Mouse (Mus musculus) kidney, adult 8-10 months (tissue): Measurements from ENCODE around the gene Kbtbd8.

Experiments
- DNase-seq, 2 experiments: peaks; one replicate each; pipeline ENCODE4 v3.0.0; 2022

The Kbtbd8 gene

DNA sequence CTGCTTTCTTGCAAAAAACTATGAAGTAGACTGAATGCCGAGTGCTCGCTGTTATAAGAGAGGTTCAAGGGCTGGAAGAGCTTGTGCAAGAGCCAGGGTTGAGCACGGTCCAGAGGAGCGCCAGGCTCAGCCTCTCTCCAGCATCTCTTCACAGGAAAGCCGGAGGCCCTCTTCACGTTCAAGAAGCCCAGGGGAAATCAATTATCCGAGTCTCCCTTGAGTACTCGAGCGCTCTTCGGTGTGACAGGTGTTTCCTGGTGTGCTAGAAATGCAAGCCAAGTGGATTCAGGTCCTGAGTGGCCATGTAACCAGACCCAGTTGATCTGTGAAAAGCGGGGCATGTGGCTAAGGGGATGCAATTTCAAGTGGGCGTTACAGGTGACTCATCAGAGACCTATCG, at the start of gene Kbtbd8:
TSS of gene Kbtbd8 (plus strand) at position 295 of the 400 bp plus-strand sequence.
- DNase-seq, result peak; percentile 7 to 11

DNA sequence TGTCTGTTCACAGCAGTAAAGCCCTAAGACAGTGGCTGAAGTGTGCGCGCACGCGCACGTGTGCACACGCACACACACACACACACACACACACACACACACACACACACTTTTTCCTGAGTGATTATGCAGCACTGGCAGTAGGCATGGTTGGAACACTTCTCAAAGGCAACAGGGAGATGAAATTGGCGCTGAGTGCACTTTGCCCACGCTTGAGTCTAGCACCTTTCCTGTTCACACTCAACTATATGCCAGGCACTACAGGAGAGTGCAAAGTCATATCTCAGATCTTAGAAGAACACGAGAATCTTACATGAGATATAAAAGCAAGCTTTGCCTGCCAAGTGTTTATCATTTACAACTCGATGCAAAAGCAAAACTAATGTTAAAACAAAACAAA, 47.3 kb upstream of the Kbtbd8 start:
- DNase-seq, result no peak

DNA sequence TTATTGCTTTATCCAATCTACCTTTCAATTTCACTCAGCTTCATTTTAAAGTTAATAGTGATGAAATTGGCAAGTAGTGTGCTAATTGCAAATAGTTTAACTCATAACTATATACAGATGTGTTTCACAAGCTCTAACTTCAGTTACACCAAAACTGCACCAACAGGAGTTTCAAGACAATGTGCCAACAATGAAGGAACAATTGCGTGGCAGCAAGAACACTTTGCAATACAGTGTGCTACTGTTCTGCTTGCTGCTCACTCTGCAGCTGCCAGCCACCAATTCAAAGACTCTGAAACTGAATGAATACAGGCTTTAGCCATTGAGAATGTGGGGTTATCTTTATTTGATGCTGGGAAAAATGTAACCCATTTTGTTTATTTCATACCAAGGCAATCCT, 31.8 kb upstream of the Kbtbd8 start:
- DNase-seq, result no peak

DNA sequence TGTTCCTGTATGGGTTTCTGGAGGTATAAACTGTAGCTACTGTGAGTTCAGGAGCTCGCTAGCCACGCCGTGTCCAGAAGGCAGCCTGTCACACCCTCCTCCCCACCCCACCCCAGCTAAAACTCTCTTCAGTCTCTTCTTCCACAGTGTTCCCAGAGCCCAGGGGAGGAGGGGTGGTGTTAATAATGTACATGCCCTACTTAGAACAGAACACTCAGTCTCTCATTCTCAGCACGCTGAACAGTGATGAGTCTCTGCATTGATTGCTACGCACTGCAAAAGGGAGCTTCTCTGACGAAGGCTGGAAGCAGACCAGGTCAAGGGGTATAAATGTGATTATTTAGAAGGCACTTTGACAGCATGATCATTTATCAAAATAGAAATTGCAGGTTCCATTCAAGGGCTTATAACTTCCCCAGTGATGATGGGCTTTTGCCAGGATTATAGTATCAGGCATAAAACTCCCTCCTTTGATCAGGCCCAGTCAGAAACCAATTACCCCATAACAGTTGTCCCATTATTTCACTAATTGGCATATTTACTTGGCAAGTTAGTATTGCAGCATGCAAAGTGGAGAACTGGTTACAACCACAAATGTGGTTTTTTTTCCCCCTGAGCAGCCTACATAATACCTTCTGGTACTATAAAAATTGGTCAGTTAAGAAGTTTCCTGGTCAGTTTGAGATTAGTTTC, 29.7 kb upstream of the Kbtbd8 start:
- DNase-seq, result no peak

DNA sequence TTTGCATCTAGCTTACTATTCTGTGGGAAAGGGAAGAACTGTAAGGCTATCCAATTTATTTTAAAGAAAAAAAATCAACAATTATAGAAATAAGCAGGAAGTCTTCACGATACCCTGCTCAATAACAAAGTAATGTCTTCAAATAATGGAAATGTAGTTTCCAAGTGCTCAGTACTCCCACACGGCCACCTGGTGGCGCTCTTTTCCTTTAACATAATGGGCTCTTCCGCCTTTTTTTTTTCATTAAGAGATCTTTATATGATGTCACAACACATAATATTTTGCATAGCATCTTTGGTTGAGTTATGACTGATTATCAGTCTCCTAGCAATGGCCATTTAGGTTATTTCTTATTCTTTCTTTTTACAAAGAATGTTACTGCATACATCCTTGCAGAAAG, 29.0 kb upstream of the Kbtbd8 start:
- no peak for DNase-seq

DNA sequence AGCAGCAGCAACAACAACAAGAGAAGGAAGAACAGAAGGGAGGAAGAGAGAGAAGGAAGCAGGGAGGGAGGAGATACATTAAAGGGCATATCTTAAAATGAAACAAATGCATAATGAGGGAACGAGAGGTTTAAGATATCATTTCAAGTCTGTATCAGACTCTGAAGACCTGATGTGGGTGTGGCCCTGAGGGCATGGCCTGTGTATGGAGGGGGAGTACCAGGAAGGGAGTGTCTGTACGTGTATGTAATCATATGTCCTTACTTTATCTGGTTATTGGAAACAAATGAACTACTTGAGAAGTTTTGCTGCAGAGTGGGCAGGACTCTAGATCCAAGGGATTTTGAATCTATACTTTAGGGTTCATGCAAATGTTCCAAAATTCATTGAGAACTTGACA, 22.3 kb upstream of the Kbtbd8 start:
- no peak for DNase-seq

DNA sequence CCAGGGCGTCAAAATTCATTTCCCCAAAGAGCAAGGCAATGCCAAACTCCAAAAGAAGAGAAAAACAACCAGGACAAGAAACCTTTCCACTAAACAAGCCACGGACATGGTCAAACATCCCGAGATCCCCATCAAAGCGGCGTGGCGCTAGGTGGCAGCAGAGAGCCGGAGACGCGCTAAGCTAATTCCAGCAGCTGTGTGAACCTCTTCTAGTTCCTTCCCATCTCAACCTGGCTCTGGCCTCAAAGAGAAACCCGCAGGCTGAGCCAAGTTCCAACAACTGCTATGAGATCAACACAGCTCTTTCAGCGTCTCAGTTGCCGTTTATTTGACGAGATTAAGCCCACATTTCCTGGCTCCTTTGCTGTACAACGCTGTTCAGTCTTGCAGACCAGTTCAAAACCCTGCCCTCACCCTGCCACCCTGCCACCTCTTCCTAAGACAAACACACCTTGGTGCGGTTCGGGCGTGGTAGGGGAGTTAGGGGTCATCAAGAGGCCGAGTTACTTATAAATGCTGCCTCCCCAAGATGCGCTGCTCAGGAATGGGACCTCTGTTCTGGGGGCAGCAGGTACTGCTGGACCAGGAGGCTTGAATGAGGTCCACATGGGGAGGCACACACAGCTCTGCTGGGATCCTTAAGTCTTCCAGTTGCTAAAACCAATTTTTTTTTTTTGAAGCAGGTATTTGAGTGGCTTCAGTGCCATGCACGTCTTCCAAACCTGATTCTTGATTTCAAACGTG, 18.5 kb upstream of the Kbtbd8 start:
- DNase-seq, result peak; percentile 56 to 83

DNA sequence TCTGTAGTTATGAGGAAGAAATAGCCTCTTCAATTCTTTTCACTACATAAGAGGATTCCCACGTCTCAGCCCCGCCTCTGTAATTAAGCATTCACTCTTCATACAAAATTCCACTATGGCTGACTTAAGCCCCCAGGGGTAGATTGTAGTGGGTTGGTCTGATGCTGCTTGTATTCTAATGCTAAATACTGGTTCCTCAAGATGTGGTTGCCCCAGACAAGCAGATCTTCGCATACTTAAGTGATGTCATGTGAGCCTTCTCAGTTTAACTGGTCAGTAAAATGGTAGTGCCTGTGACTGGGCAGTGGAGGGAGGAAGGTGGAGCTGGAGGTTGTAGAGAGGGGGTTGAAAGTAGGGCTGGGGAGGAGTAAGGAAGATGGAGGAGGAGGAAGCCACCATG, 13.3 kb upstream of the Kbtbd8 start:
- no peak for DNase-seq

DNA sequence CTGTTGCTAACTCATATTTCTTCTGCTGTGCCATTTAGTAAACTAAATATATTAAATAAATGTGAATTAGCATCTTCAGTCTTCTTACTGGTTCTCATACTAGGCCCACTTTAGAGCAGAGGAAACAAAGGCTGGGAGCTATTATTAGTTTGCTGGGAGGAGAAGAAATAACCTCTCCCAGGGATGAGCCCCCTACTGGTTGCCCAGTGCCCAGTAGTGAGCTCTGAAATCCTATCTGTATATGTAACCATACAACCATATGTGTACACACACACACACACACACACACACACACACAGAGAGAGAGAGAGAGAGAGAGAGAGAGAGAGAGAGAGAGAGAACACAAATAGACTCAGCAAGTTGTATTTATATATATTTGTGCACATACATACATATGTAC, 8.6 kb upstream of the Kbtbd8 start:
- DNase-seq, result no peak

DNA sequence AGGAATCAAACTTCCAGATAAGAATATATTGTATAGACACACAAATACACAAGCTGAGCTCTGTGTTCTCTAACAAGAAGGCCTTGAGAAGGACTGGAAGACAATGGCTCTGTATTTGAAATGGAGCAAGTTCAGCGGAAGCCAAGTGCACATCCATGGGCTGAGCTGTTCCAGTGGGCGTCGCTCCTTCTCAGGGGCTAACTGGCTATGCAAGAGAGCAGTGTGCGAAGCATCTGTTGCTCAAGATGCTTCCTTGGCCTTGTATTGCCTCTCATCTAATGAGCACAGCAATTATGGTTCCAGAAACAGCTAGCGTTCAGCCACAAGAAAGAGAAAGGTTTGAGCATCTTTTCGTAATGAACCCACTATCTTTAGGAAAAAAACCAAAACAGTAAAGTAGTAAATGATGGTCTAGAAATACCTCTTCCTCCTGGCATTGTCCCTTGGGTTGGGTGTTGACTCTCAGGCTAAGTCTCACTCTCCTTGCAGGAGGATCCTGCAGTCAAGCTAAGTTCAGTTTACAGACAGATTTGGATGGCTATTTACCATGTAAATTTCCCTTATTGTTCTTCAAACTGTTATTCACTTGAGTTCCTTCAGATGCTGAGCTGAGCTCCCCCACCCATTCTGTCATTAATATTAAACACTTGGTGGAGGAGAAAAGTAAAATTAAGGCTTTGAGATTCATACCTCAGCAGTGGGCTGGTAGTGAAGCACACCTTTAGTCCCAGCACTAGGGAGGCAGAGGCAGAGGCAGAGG, 7.2 kb upstream of the Kbtbd8 start:
- DNase-seq, result no peak

DNA sequence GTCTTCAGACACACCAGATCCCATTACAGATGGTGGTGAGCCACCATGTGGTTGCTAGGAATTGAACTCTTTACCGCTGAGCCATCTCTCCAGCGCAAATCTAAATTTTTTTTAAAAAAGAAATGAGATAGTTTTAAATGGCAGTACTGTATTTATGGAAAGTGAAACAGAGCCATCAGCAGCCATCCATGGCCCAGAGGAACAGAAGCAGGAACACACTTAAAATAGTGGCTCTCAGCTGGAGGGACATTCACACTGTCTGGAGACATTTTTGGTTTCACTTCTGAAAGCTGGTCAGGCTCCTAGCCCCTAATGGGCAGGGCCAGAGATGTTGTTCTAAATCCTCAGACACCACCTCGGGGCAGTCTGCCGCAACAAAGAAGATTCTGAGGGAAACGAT, 5.0 kb upstream of the Kbtbd8 start:
- no peak for DNase-seq

DNA sequence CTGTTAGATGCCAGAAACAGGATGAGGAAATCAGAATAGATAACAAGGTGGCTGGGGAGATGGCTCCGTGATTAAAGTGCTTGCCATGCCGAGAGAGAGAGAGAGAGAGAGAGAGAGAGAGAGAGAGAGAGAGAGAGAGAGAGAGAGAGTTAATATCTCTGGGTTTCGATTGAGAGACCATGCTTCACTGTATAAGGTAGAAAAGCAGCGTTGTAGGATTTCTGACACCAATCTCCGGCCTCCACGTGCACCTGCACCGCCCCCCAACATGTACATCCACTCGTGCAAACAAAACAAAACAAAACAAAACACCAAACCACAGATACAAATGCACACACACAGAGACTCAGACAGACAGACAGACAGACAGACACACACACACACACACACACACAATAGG, 527 bp upstream of the Kbtbd8 start:
- DNase-seq, result no peak

DNA sequence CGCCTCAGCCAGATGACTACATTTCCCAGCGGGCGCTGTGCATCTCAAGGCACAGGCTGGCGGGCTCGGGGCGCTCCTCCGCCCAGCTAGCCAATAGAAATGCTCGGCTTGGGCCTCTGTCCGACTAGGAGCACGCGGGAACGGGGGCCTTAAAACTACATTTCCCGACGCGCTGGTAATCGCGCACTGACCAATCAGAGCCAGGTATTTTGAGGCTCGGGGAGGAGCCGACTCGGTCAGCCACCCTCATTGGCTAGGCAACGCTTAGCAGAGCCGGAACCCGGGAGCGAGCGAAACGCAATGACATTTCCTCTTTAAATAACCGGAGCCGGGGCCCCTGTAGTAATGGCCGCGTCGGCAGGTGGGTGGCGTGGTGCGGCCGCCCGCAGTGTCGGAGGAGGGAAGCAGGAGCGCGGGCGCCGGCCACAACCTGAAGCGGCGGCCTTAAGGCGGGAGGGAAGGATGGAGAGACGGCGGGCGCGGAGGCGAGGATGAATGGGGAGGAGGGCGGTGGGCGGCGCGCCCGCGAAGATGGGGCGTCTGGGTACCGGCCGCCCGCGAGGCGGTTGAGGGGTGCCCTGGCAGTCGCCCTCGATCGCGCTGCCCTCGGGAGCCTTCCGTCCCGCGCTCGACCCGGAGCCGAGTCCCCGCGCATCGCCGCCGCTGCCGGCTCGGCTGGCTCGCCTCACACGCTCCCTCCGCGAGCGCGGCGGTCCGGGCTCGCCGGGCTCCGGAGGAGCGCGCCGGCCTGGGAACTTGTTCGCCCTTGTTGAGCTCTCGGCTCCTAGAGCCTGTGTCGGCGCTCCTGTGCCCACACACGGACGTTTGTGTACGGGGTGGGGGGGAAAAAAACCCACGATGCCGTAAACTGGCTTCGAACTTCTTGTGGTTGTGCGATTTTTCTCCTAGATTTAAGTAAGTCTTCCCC, 838 bp downstream of the Kbtbd8 start:
- DNase-seq, result peak; percentile 96 to 97

DNA sequence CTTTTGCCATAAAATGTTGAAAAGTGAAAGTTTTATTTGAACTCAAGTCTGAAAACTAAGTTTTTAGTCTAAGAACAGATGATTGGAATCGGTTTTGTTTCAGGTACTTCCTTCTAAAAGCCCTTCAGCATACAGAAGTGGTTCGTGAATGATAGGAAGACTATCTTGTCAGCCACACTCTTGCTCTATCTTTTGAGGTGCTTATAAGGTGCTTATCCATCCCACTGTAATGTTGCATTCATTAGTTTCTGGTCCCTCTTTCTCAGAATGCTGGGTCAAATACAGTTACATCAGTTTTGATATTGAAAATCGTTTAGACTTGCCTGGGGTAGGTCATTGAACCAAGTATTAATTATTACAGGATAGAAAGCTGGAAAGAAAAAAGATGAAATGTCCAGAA, 2.3 kb downstream of the Kbtbd8 start:
- DNase-seq, result no peak

DNA sequence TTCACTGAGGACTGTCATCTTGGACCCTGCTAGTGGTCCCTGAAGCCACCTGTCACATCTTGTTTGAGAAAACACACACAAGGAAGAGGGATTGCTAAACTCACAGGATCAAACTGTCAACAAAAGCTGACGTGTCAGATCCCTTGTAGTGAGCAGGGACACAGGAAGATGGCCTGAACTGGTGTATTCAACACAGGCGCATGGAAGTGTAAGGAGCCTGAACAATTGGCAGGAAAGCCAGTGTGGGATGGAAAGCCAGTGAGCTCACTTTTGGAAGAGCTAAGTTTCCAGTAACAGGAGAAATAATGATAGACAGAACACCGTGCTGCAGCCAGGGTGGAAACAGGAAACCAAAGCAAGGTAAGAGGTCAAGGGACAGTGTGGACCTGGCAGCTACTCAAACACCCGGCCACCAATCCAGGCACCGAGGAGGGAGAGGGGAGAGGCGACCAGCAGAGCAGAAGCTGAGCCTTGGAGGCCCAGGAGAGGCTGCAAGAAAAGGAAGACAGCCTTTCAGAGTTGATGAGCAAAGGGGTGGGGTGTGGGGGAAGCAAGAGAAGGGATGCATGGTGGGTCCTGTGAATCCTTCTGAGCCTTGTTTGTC, 33.0 kb downstream of the Kbtbd8 start:
- DNase-seq, result no peak

DNA sequence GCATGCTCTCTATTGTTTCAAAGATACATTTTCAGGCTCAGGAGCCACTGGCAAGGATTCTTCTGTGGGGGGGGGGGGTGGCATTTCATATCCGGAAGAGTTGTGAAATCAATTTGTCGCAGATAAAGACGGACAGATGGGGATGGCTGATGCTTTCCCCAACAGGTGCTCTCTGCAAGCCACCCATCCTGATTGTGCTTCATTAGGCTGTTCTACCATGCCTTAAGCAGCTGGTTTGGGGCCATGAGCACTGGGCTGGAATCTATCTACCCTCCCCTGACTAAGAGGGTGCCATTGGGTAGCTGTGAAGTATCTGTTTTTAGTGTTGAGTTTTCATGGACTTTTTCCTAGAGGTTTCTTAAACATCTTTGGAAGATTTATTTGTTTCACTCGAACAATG, 33.8 kb downstream of the Kbtbd8 start:
- DNase-seq, result no peak

DNA sequence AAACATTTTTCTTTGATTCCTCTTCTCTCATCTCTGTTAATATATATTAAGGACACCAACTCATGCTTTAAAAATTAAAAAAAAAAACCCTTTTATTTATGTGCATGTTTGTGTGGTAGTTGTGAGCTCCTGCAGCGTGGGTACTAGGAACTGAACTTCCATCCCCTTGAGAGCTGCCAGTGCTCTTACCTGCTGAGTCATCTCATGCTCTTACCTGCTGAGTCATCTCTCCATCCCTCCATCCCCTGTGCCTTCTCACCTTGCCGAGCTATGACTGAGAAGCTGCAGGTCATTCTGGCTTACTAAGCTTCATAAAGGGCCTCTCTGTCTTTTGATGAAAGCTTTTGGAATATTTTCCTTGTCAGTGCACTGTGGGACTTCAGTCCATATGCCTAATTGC, 34.5 kb downstream of the Kbtbd8 start:
- no peak for DNase-seq

DNA sequence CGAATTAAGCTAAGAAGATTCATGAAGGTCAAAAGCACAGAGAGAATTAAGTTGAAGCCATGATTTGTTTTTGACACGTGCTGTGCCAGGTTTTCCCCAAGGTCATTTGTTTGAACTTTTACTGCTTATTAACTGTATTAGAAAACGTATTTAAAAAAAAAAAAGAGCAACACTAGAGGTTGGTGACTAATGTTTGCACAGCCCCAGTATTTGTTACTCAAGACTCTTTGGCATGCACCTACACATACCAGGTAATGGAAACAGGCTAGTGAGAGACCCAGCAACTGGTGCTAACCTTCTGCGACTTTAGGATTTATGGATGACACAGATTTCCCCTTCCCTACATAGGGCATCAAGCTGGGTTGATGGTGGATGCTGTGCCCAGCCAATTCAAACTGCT, 46.9 kb downstream of the Kbtbd8 start:
- DNase-seq, result no peak

DNA sequence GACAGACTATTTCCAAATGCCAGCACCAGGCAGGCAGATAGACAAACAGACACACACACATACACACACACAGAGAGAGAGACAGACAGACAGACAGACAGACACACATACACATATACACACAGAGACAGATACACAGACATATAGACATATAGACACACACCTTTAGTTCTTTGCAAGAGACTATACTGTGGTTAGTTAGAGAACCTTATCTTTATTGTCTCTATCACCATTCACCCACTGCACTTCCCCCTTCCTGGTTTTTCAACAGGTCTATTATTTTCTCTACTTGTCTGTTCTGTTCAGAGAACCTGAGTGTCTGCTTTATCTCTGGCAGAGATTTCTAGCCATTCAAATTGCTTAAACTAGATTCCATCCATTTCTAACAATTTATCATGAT, 48.6 kb downstream of the Kbtbd8 start:
- no peak for DNase-seq

DNA sequence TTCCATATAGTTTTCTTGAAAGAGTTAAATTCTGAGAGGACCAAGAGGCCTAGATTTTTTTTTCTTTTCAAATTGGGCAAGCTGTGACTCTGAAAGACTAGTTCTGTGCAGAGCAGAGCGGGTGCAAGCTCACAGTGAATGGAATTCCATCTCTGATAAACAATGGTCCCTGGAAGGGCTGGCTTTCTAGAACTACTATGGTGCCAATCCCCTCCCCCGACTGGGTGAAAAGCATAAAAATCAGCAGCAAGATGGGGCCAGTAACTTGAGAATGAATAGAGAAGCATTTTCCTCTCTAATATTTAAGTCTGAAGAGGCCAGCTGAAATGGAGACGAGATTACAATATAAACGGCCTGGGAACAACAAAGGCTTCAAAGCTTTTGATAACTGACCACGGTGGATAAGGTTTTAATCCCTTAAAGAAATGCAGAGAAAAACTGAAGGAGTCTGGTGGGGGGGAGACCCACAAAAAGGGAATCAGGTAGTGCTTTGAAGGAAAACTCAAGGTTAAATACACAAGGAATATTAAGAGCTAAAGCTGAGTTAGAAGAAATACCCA, 50.7 kb downstream of the Kbtbd8 start:
- DNase-seq, result no peak

DNA sequence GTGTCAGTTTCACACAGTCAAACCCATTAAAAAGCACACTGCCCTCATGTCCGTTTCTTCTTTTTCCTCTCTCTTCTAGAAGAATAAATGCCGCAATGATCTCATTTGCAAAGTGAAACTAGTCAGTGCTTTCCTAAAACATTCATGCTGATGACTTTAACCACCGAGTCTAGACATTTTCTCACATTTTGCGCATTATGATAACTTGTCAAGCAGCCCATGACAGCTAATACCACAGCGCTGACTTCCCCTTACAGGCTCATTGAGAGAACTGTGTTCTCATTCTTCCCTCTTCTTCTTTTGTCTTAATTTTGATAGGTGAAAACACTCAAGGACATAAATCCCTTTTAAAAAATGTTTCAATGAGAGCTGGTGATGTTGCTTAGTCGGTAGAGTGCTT, 52.4 kb downstream of the Kbtbd8 start:
- no peak for DNase-seq
